Mouse (Mus musculus): Measurements from ENCODE around the gene Sgsm1.

DNA sequence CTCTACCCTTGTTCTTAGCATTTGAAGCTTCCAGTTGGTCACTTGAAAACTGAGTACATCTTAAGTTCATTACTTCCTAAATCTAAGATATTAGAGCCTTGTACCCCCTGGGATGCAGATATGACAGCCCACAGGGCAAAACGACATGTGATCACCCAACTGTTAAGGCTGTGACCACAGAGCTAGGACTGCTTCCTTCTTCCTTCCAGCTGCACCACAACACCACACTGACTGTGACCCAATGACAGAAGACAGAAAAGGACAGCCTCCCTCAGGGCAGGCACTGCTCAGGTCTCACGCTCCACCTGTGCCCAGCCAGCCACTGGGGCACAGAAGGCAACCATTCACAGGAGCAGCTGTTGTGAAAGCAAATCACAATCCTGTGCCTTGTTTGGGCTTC is 26.9 kb downstream of the Sgsm1 start:
- TF ChIP-seq CTCF (IDR thresholded peaks at IDR 0.05; ENCODE audit: low read depth) (no peak), EP300 (IDR thresholded peaks at IDR 0.05; ENCODE audit: low read depth) (no peak)
